In genomic region chr9:40870331-40870730, GRCm38 (mm10) we compare ENCODE assay signal across 23 mouse cellular contexts. TPM values are rescaled to one million over a fixed set of nuclear protein-coding genes. Genes with fewer than 3 reads are reported as not detected.
"Had no signal": no experiment of that assay in that cellular context is flagged by ENCODE, and none has a peak within 500 bp of the region (broad histone marks: within the 10 kb centered on the region; RNA-seq: fewer than 3 reads in every experiment).

No protein-coding gene starts in this region.

- H3K4me3 ChIP-seq: neural tube, embryonic 13.5 days; neural tube, embryonic 15.5 days; stomach, embryonic 15.5 days had no signal

- DNase-seq: retina, postnatal 1 day; right cerebral cortex, adult 18-20 months; right cerebral cortex, postnatal 14 days; right cerebral cortex, postnatal 25 days; right cerebral cortex, postnatal 4 days; spleen, adult 18-20 months; thymus, adult 18-20 months; thymus, adult 2 months; thymus, postnatal 14 days; thymus, postnatal 25 days; thymus, postnatal 36 days; thymus, postnatal 4 days had no signal

- H3K4me2 ChIP-seq: neural tube, embryonic 13.5 days; neural tube, embryonic 15.5 days; stomach, embryonic 15.5 days had no signal

- H3K27ac ChIP-seq: neural tube, embryonic 13.5 days; neural tube, embryonic 15.5 days; stomach, embryonic 15.5 days; stomach, postnatal 0 days had no signal

- H3K9ac ChIP-seq: neural tube, embryonic 13.5 days; neural tube, embryonic 15.5 days; stomach, embryonic 15.5 days had no signal

- H3K9me3 ChIP-seq: neural tube, embryonic 13.5 days; neural tube, embryonic 15.5 days; stomach, embryonic 15.5 days had no signal

- H3K36me3 ChIP-seq: neural tube, embryonic 13.5 days; neural tube, embryonic 15.5 days; stomach, embryonic 15.5 days had no signal

RNA-seq across cellular contexts. Expression of gene Bsx, which starts 3.6 kb away (rescaled TPM):
- total RNA-seq: neutrophil, adult 5-6 weeks had no signal
- polyA plus RNA-seq: neural tube, embryonic 13.5 days; neural tube, embryonic 14.5 days; neural tube, embryonic 15.5 days; small intestine, adult 2 months; spleen, adult 2 months; stomach, embryonic 15.5 days; stomach, embryonic 16.5 days; stomach, postnatal 0 days; thymus, postnatal 0 days; urinary bladder, adult 2 months had no signal
